Mouse (Mus musculus) heart, embryonic 13.5 days (tissue): ENCODE measurements at regions not wholly inside any gene's neighbourhood (a gene's known extent, or its start where the extent isn't known, plus 50 kb on each side); places are given as distances from the start of the nearest gene placed in this dataset.

ENCODE experiments used
- ATAC-seq: fragments of 200-750 bp; cut with Nextera tagmentation; 2 replicates; pipeline ENCODE4 v1.8.0; 2017; ENCODE audit warnings: moderate TSS enrichment; ENCODE audit not compliant: insufficient number of reproducible peaks, low FRiP score, low TSS enrichment; ENCODE audit errors: extremely low read depth
- H3K27ac ChIP-seq: fragments of 300-500 bp; sonication (generic); replicated peaks from 2 replicates; pipeline ENCODE4 v1.5.1; 2015; ENCODE audit warnings: moderate library complexity, mild to moderate bottlenecking, inconsistent platforms
- H3K27me3 ChIP-seq: fragments of 300-500 bp; sonication (generic); replicated peaks from 2 replicates; pipeline ENCODE4 v1.6.1; 2015; ENCODE audit warnings: mild to moderate bottlenecking, inconsistent platforms
- H3K36me3 ChIP-seq: fragments of 300-500 bp; sonication (generic); 2 replicates; pipeline ENCODE4 v1.6.1; 2015; ENCODE audit warnings: mild to moderate bottlenecking, inconsistent platforms
- H3K4me1 ChIP-seq: fragments of 300-500 bp; sonication (generic); 2 replicates; pipeline ENCODE4 v1.6.1; 2015; ENCODE audit warnings: inconsistent platforms
- H3K4me2 ChIP-seq: fragments of 300-500 bp; sonication (generic); 2 replicates; pipeline ENCODE4 v1.6.1; 2015; ENCODE audit warnings: inconsistent platforms, mild to moderate bottlenecking, moderate library complexity
- H3K4me3 ChIP-seq: fragments of 300-500 bp; sonication (generic); 2 replicates; pipeline ENCODE4 v1.5.1; 2015; ENCODE audit warnings: moderate library complexity, mild to moderate bottlenecking, inconsistent platforms
- H3K9ac ChIP-seq: fragments of 300-500 bp; sonication (generic); 2 replicates; pipeline ENCODE4 v1.6.1; 2015; ENCODE audit warnings: inconsistent platforms, mild to moderate bottlenecking, moderate library complexity
- H3K9me3 ChIP-seq: fragments of 300-500 bp; sonication (generic); 2 replicates; pipeline ENCODE4 v1.6.1; 2016; ENCODE audit warnings: inconsistent platforms
- WGBS: fragments of 180-500 bp; shearing (Covaris S2); methylation state at CpG from one replicate; pipeline ENCODE4 v1.1.7; 2015; ENCODE audit warnings: mixed read lengths; 5-methylcytosine and 5-hydroxymethylcytosine counted together

DNA sequence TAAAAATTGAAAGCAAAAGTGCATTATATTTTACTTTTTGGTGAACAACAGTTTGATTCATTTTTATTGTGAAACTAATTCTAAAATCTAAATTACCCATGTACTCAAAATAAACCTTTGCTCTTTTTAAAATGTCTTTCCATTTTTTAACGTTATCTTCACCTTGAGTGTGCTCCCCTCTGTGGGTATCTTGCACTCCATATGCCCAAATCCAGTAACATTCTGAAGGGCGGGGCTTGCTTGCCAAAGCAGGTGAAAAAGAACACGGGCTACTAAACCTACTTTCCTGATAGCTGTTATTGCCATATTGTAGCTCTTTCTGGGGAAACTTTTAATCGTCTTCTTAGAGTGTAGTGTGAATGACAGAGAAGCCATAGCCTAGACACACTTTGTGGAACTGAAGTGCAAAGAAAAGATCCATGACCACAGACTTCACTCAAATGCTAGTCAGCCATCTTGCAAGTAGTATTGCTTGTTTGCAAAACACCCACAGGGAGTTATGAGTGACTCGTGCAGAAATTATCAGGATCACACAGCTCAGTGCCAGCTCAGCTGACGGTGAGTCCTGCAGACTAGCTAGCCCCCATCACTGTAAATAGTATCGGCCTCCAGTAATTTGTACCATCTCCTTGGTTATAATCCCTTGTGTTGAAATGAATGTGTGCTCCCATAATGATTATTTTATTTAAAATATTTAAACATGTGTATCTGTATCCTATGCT, 88.7 kb upstream of the Nek7 start:
- H3K9ac ChIP-seq = no peak overlapping the region
- no peak overlapping the region for H3K4me2 ChIP-seq
- no peaks in the 10 kb centered on the region for H3K36me3 ChIP-seq
- ATAC-seq = no peak
- H3K9me3 ChIP-seq = no peaks in the 10 kb centered on the region
- no peaks in the 10 kb centered on the region for H3K4me1 ChIP-seq
- no peak overlapping the region for H3K27ac ChIP-seq
- H3K4me3 ChIP-seq = no peak overlapping the region
- 65% methylated on average over 7 of the region's 7 CpGs for WGBS
- H3K27me3 ChIP-seq = no peaks in the 10 kb centered on the region

GRCm38 (mm10) chr1:138707913-138708312, 88.0 kb upstream of the Nek7 start:
- Histone ChIP-seq H3K9me3 (no peaks in the 10 kb centered on the region), H3K4me3 (no peak overlapping the region), H3K27me3 (no peaks in the 10 kb centered on the region), H3K9ac (no peak overlapping the region), H3K4me2 (no peak overlapping the region), H3K4me1 (peaks cover 2% of the 10 kb centered on the region; the same call in 1 of the 2 replicates), H3K36me3 (no peaks in the 10 kb centered on the region), H3K27ac (no peak overlapping the region)
- WGBS = 55% methylated on average over 3 of the region's 3 CpGs
- no peak for ATAC-seq

- Histone ChIP-seq H3K9me3 (no peaks in the 10 kb centered on the region), H3K4me2 (no peak overlapping the region), H3K4me3 (no peak overlapping the region), H3K27ac (no peak overlapping the region), H3K27me3 (no peaks in the 10 kb centered on the region), H3K36me3 (no peaks in the 10 kb centered on the region), H3K4me1 (peaks cover 4% of the 10 kb centered on the region; the same call in 1 of the 2 replicates), H3K9ac (no peak overlapping the region)
- WGBS = 44% methylated on average over 5 of the region's 5 CpGs
- ATAC-seq = no peak
These were observed 83.3 kb upstream of the Nek7 start for GRCm38 (mm10) chr1:138703291-138703690.

DNA sequence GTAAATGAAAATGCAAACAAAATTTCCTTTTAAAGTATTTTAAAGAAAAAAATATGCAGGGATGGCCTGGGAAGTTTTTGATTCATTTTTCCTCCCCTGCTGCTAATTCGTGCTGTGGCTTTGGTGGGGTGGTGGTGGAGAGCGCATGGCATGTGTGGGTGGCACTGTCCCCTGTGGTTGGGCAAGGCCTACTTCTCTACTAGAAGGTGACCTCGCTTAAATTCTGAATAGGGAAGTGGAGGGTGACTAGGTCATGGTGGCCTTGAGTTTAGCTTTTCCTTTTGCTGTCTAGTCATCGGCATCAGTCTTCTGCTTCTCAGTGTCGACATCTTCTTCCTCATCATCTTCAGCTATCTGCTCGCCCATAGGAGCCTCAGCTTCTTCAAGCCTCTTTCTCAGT, 69.3 kb upstream of the Nek7 start:
- H3K4me3 ChIP-seq = no peak overlapping the region
- H3K4me2 ChIP-seq = no peak overlapping the region
- no peak for ATAC-seq
- WGBS = 82% methylated on average over 6 of the region's 6 CpGs
- no peaks in the 10 kb centered on the region for H3K9me3 ChIP-seq
- H3K4me1 ChIP-seq = no peaks in the 10 kb centered on the region
- H3K36me3 ChIP-seq = no peaks in the 10 kb centered on the region
- no peaks in the 10 kb centered on the region for H3K27me3 ChIP-seq
- H3K9ac ChIP-seq = no peak overlapping the region
- H3K27ac ChIP-seq = no peak overlapping the region

GRCm38 (mm10) chr1:138686746-138687145, 66.8 kb upstream of the Nek7 start:
- Histone ChIP-seq H3K4me1 (no peaks in the 10 kb centered on the region), H3K4me3 (no peak overlapping the region), H3K9ac (no peak overlapping the region), H3K36me3 (no peaks in the 10 kb centered on the region), H3K27me3 (no peaks in the 10 kb centered on the region), H3K4me2 (no peak overlapping the region), H3K27ac (no peak overlapping the region), H3K9me3 (no peaks in the 10 kb centered on the region)
- WGBS = 63% methylated on average over 5 of the region's 5 CpGs
- no peak for ATAC-seq

GRCm38 (mm10) chr1:138683711-138684110, 63.8 kb upstream of the Nek7 start:
- Histone ChIP-seq H3K4me1 (no peaks in the 10 kb centered on the region), H3K4me3 (no peak overlapping the region), H3K27me3 (no peaks in the 10 kb centered on the region), H3K9ac (no peak overlapping the region), H3K27ac (no peak overlapping the region), H3K4me2 (no peak overlapping the region), H3K36me3 (no peaks in the 10 kb centered on the region), H3K9me3 (no peaks in the 10 kb centered on the region)
- no peak for ATAC-seq
- WGBS = 71% methylated on average over 10 of the region's 10 CpGs

- 67% methylated on average over 4 of the region's 4 CpGs for WGBS
- no peak overlapping the region for H3K4me3 ChIP-seq
- ATAC-seq = no peak
These were observed 62.0 kb upstream of the Nek7 start for GRCm38 (mm10) chr1:138681970-138682369.

DNA sequence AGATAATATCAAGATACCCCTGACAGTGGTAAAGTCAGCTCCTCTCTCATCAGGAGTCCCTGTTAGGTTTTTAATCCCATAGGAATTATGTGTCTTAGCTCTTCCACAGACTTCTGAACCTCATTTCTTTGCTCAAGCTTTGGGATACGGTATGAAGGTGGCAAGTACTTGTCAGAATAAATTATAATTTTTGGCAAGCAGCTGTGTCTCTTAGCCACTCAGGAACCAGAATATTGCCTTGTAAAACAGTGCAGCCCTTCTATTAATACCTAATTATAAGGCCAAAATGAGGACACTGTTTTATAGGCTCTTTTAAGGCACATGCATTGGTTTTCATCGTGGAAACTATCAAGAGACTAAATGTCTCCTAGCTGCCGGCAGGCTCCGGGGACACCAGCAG, 54.3 kb upstream of the Nek7 start:
- Histone ChIP-seq H3K36me3 (no peaks in the 10 kb centered on the region), H3K4me2 (no peak overlapping the region), H3K9me3 (no peaks in the 10 kb centered on the region), H3K4me1 (no peaks in the 10 kb centered on the region), H3K4me3 (no peak overlapping the region), H3K27ac (no peak overlapping the region), H3K9ac (no peak overlapping the region), H3K27me3 (no peaks in the 10 kb centered on the region)
- WGBS = 81% methylated on average over 4 of the region's 4 CpGs
- ATAC-seq = no peak

More at GRCm38 (mm10) chr1:138681970-138682369, 62.0 kb upstream of the Nek7 start:
- no peaks in the 10 kb centered on the region for H3K4me1 ChIP-seq
- no peaks in the 10 kb centered on the region for H3K36me3 ChIP-seq
- no peak overlapping the region for H3K9ac ChIP-seq
- H3K27ac ChIP-seq = no peak overlapping the region
- H3K27me3 ChIP-seq = no peaks in the 10 kb centered on the region
- H3K4me2 ChIP-seq = no peak overlapping the region
- no peaks in the 10 kb centered on the region for H3K9me3 ChIP-seq
